Mouse (Mus musculus) hindbrain, embryonic 15.5 days (tissue): ENCODE measurements around the gene Abcc5. TPM values are rescaled to one million over a fixed set of nuclear protein-coding genes. Genes with fewer than 3 reads are reported as not detected.

ENCODE experiments used
- ATAC-seq: fragments of 200-750 bp; cut with Nextera tagmentation; 2 replicates; pipeline ENCODE4 v1.8.0; 2017; ENCODE audit warnings: low read depth, moderate number of reproducible peaks, moderate TSS enrichment; ENCODE audit not compliant: low FRiP score
- H3K27ac ChIP-seq: fragments of 300-500 bp; sonication (generic); replicated peaks from 2 replicates; pipeline ENCODE4 v1.5.1; 2015; ENCODE audit warnings: mild to moderate bottlenecking, inconsistent platforms
- H3K27me3 ChIP-seq: fragments of 300-500 bp; sonication (generic); 2 replicates; pipeline ENCODE4 v1.6.1; 2015; ENCODE audit warnings: control low read depth, inconsistent platforms
- H3K36me3 ChIP-seq: fragments of 300-500 bp; sonication (generic); 2 replicates; pipeline ENCODE4 v1.6.1; 2015; ENCODE audit warnings: control low read depth, inconsistent platforms
- H3K4me1 ChIP-seq: fragments of 300-500 bp; sonication (generic); replicated peaks from 2 replicates; pipeline ENCODE4 v1.6.1; 2015; ENCODE audit warnings: control low read depth, inconsistent platforms
- H3K4me2 ChIP-seq: fragments of 300-500 bp; sonication (generic); 2 replicates; pipeline ENCODE4 v1.6.1; 2015; ENCODE audit warnings: moderate library complexity, mild to moderate bottlenecking, inconsistent platforms
- H3K4me3 ChIP-seq: fragments of 300-500 bp; sonication (generic); 2 replicates; pipeline ENCODE4 v1.5.1; 2015; ENCODE audit warnings: mild to moderate bottlenecking, inconsistent platforms
- H3K9ac ChIP-seq: fragments of 300-500 bp; sonication (generic); 2 replicates; pipeline ENCODE4 v1.6.1; 2015; ENCODE audit warnings: inconsistent platforms
- H3K9me3 ChIP-seq: fragments of 300-500 bp; sonication (generic); 2 replicates; pipeline ENCODE4 v1.6.1; 2016; ENCODE audit warnings: control low read depth, inconsistent platforms
- WGBS: fragments of 180-500 bp; shearing (Covaris S2); methylation state at CpG from one replicate; pipeline ENCODE4 v1.1.7; 2015; 5-methylcytosine and 5-hydroxymethylcytosine counted together
- polyA plus RNA-seq: library from polyadenylated mRNA; unstranded; fragments of >200 nt; fragmentation: Nextera tagmentation; extraction: Ambion mirVana; gene quantifications from 2 replicates; pipeline ENCODE4 v1.2.1, GENCODE M21; 2015

The Abcc5 gene
- polyA plus RNA-seq, 1 experiment from 2014 or later: 143 TPM

- no peak overlapping the region for H3K4me3 ChIP-seq
- no peaks in the 10 kb centered on the region for H3K4me1 ChIP-seq
- ATAC-seq: no peak
- no peak overlapping the region for H3K27ac ChIP-seq
- H3K9me3 ChIP-seq: no peaks in the 10 kb centered on the region
- peaks cover 81% of the 10 kb centered on the region for H3K36me3 ChIP-seq
- WGBS: 97% methylated on average over 8 of the region's 8 CpGs
- no peak overlapping the region for H3K4me2 ChIP-seq
- H3K9ac ChIP-seq: no peak overlapping the region
- H3K27me3 ChIP-seq: no peaks in the 10 kb centered on the region
Measured at GRCm38 (mm10) chr16:20334918-20335317, 91.3 kb downstream of the Abcc5 start.

GRCm38 (mm10) chr16:20328306-20328705, 97.9 kb downstream of the Abcc5 start:
- Histone ChIP-seq H3K4me3 (no peak overlapping the region), H3K36me3 (peaks cover 43% of the 10 kb centered on the region), H3K9ac (no peak overlapping the region), H3K9me3 (no peaks in the 10 kb centered on the region), H3K4me1 (no peaks in the 10 kb centered on the region), H3K27ac (no peak overlapping the region), H3K4me2 (no peak overlapping the region), H3K27me3 (no peaks in the 10 kb centered on the region)
- no peak for ATAC-seq
- 90% methylated on average over 5 of the region's 5 CpGs for WGBS

- H3K4me1 ChIP-seq: no peaks in the 10 kb centered on the region
Measured at GRCm38 (mm10) chr16:20325286-20325685, 100.9 kb downstream of the Abcc5 start, which contains the start of gene Cyp2ab1. Gene Cyp2ab1 (minus strand): TSS chr16:20325404.

GRCm38 (mm10) chr16:20323907-20324306, 102.3 kb downstream of the Abcc5 start:
- Histone ChIP-seq H3K4me3 (no peak overlapping the region), H3K9me3 (no peaks in the 10 kb centered on the region), H3K9ac (no peak overlapping the region), H3K27me3 (no peaks in the 10 kb centered on the region), H3K4me2 (no peak overlapping the region), H3K27ac (no peak overlapping the region), H3K36me3 (peaks cover 12% of the 10 kb centered on the region), H3K4me1 (no peaks in the 10 kb centered on the region)
- 84% methylated on average over 5 of the region's 5 CpGs for WGBS
- no peak for ATAC-seq

More at GRCm38 (mm10) chr16:20325286-20325685, 100.9 kb downstream of the Abcc5 start, which contains the start of gene Cyp2ab1:
- no peak within 1 kb of the TSS for H3K27ac ChIP-seq
- H3K27me3 ChIP-seq: no peaks in the 10 kb centered on the region
- H3K4me3 ChIP-seq: no peak within 1 kb of the TSS
- 79% methylated on average over 5 of the region's 5 CpGs for WGBS
- no peak within 1 kb of the TSS for H3K9ac ChIP-seq
- H3K36me3 ChIP-seq: peaks cover 21% of the 10 kb centered on the region
- H3K4me2 ChIP-seq: no peak within 1 kb of the TSS
- no peak for ATAC-seq
- no peaks in the 10 kb centered on the region for H3K9me3 ChIP-seq

- WGBS: 92% methylated on average over 4 of the region's 4 CpGs
- H3K9ac ChIP-seq: no peak overlapping the region
- no peaks in the 10 kb centered on the region for H3K27me3 ChIP-seq
- no peak overlapping the region for H3K4me3 ChIP-seq
- no peak for ATAC-seq
- no peaks in the 10 kb centered on the region for H3K36me3 ChIP-seq
- no peaks in the 10 kb centered on the region for H3K9me3 ChIP-seq
- no peaks in the 10 kb centered on the region for H3K4me1 ChIP-seq
- no peak overlapping the region for H3K4me2 ChIP-seq
- H3K27ac ChIP-seq: no peak overlapping the region
Measured at GRCm38 (mm10) chr16:20322274-20322673, 103.9 kb downstream of the Abcc5 start.

GRCm38 (mm10) chr16:20316770-20317169, 109.4 kb downstream of the Abcc5 start:
- Histone ChIP-seq H3K27me3 (no peaks in the 10 kb centered on the region), H3K4me3 (no peak overlapping the region), H3K9me3 (no peaks in the 10 kb centered on the region), H3K4me1 (no peaks in the 10 kb centered on the region), H3K4me2 (no peak overlapping the region), H3K9ac (no peak overlapping the region), H3K27ac (no peak overlapping the region), H3K36me3 (no peaks in the 10 kb centered on the region)
- 85% methylated on average over 6 of the region's 6 CpGs for WGBS
- no peak for ATAC-seq

GRCm38 (mm10) chr16:20315266-20315665, 110.9 kb downstream of the Abcc5 start:
- H3K4me3 ChIP-seq: no peak overlapping the region
- no peak overlapping the region for H3K9ac ChIP-seq
- 92% methylated on average over 4 of the region's 4 CpGs for WGBS
- no peaks in the 10 kb centered on the region for H3K9me3 ChIP-seq
- no peak for ATAC-seq
- no peaks in the 10 kb centered on the region for H3K4me1 ChIP-seq
- H3K27ac ChIP-seq: no peak overlapping the region
- H3K36me3 ChIP-seq: no peaks in the 10 kb centered on the region
- H3K27me3 ChIP-seq: no peaks in the 10 kb centered on the region
- H3K4me2 ChIP-seq: no peak overlapping the region

GRCm38 (mm10) chr16:20312272-20312671, 113.9 kb downstream of the Abcc5 start:
- H3K9ac ChIP-seq: no peak overlapping the region

GRCm38 (mm10) chr16:20301770-20302649, 124.2 kb downstream of the Abcc5 start, which contains the start of gene Parl:
Gene Parl (minus strand): TSS chr16:20302387.
- H3K36me3 ChIP-seq: peaks cover 6% of the 10 kb centered on the region
- no peaks in the 10 kb centered on the region for H3K9me3 ChIP-seq
- peaks cover 22% of the 10 kb centered on the region for H3K4me1 ChIP-seq
- H3K4me2 ChIP-seq: peak within 1 kb of the TSS; percentile 73
- H3K4me3 ChIP-seq: peak within 1 kb of the TSS; percentile 97
- H3K9ac ChIP-seq: peak within 1 kb of the TSS; percentile 85
- peak; percentile 94 for ATAC-seq
- no peaks in the 10 kb centered on the region for H3K27me3 ChIP-seq
- under 1% methylated on average over 52 of the region's 52 CpGs for WGBS
- peak within 1 kb of the TSS; percentile 76 for H3K27ac ChIP-seq

More at GRCm38 (mm10) chr16:20312272-20312671, 113.9 kb downstream of the Abcc5 start:
- ATAC-seq: no peak
- Histone ChIP-seq H3K9me3 (no peaks in the 10 kb centered on the region), H3K27ac (no peak overlapping the region), H3K4me1 (no peaks in the 10 kb centered on the region), H3K27me3 (no peaks in the 10 kb centered on the region), H3K4me2 (no peak overlapping the region), H3K4me3 (no peak overlapping the region), H3K36me3 (no peaks in the 10 kb centered on the region)
- 77% methylated on average over 14 of the region's 14 CpGs for WGBS

- no peak overlapping the region for H3K27ac ChIP-seq
- H3K4me2 ChIP-seq: no peak overlapping the region
- H3K9ac ChIP-seq: no peak overlapping the region
- WGBS: 95% methylated on average over 2 of the region's 2 CpGs
- H3K36me3 ChIP-seq: peaks cover 20% of the 10 kb centered on the region
- H3K4me3 ChIP-seq: no peak overlapping the region
- no peaks in the 10 kb centered on the region for H3K9me3 ChIP-seq
- no peaks in the 10 kb centered on the region for H3K27me3 ChIP-seq
- H3K4me1 ChIP-seq: peaks cover 22% of the 10 kb centered on the region
- no peak for ATAC-seq
Measured at GRCm38 (mm10) chr16:20300076-20300475, 126.1 kb downstream of the Abcc5 start.
